Mouse (Mus musculus) c-Kit-negative CD71-positive TER-119-positive erythroid progenitor cells, embryonic 14.5 days (primary cell): ENCODE measurements around the gene Dntt.

Source experiments
- DNase-seq: peaks from one replicate; pipeline ENCODE4 v3.0.0-alpha.2; 2013; ENCODE audit warnings: low read depth, low spot score

The Dntt gene

GRCm38 (mm10) chr19:41053530-41053929 lies 24.5 kb downstream of the Dntt start:
- DNase-seq: no peak

DNA sequence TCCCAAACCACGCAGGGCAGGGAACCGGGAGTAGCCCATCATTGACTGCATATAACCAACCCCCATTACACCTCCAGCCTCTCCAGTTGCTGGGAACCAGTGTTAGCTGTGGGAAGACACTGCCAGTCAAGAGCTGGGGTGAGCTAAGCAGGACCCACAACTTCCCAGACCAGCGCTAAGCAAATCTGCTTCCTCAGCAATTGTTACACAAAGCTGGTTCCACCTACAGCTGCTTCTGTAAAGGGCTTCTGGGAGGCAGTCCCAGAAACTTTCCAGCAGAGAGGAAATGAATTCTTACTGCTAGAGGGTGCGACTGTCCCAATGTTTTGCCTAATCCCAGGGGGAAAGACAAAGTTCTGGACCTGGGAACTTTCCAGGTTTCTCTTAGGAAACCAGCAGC lies 25.6 kb downstream of the Dntt start:
- no peak for DNase-seq

- peak; percentile 76 for DNase-seq
These were observed 42.4 kb downstream of the Dntt start for GRCm38 (mm10) chr19:41071500-41071899.

DNA sequence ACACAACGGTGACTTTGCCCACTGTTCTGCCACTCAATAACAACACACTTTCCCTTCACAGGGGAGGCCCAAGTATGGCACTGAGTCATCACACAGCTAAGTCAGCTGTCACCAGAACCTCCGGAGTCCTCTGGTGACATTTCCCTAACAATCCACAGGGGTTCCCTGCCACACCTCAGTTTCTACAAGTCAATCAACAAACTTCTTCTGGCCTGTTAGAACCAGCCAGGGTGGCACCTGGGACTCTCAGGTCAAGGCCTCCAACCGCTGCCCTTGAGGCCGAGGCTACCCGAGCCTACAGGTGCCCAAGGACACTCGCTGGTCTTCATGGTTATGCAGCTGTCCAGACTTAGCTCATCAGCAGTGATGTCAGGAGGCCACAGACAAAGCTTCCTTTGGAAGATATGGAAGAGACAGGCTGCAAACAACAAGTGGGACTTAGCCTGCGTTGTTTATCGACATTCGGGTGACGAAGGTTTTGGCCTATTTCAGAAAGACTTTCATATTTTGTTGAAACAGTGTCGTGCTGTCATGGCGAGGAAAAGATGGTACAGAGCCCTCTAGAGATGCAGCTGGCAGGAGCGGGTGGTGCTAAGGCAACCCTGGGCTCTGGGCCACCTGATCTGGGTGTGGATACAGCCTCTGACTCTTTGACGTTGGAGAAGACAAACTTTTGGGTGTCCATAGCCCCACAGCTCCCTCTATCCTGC lies 44.8 kb downstream of the Dntt start:
- no peak for DNase-seq

DNA sequence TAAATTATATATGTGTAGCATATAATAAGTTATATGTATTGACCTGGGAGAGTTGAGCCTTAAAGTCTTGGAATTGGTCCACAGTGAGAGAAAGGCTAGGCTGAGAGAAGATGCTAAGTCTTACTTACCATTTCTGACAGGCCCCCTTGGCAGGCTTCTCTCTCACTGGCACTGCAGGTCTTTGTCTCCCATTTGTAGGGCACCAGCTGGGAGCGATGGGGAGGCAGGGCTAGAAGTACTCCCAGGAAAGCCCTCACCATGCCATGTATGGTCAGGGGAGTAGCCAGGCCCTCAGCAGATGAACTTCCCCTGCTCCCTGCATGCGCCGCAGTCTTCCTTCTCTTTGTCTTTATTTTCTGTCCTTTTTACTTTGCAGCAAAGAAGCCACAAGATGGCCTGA lies 47.8 kb downstream of the Dntt start, which contains the start of gene Opalin:
Opalin (minus strand) TSS at position 208 of the 400 bp plus-strand sequence.
- DNase-seq: no peak

DNA sequence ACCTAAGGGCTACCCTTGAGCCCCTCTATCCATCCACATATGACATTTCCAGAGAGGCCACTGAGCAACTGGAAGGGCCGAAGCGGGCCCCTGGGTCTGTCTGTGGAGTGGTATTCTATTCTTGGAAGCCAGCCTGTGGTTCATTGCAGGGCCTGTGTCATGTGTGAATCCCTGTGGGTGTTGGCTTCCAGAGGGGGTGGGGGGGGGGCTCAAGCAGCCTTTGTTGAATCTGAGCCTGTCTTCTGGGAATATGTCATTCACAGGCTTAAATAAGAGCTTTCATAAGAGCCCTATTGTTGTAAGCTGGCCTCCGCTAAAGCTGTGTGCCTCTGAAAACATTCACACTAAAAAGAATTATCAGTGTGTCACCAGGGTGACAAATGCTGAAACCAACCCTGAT lies 52.5 kb downstream of the Dntt start:
- DNase-seq: no peak

DNA sequence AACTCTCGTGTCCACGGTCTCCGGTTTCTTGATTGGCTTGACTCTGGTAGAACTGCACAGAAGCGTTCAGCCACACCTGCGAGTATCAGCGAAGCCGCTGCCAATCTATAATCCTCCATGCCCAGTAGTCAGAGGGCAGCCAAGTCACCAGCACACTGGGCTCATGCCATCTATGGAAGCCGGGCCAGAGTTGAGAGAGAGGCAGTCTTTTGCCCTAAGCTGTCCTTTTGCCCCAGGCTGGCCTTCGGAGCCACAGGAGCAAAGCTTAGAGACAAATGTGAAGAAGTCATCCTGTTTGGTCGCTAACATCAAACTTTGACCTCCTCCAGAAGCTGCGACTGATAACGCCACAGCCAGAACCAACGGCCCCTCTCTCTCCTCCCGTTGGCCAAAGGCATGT lies 54.6 kb downstream of the Dntt start:
- no peak for DNase-seq

DNA sequence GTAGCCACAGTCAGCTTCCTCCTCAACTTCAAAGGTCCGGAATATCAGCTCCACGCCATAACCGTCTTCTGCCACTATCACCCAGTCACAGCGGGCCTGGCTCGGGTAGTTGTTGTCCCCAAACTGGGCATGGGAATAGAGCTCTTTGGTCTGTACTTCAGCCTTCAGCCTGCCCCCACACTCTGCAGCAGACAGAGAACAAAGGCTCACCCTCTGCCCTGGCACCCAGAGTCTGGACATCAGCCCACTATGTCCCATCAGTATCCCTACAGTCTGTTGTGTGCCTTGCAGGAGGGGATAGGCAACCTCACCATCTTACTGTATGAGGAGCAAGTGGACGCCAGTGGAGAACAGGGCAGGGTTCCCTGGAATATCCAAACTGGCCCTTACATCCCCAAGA lies 57.2 kb downstream of the Dntt start:
- no peak for DNase-seq

DNA sequence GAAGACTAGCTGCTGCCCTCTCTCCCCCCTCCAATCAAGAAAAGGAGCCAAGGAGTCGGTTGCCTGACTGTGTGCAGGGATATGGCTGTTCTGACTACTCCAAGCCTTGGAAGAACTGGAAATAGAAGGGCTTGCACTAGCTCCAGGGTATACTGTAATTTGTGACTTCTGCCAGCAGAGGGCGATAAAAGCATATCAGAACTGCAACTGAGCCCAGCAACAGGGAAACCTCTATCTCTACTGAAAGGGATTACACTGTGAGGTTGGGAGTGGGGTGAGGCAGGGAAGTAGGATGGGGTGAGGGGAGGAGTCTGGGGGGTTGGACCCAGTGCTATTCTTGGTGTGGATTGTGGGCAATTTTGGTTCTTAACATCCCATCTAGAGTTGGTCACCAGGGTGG lies 57.6 kb downstream of the Dntt start:
- DNase-seq: peak; percentile 44

DNA sequence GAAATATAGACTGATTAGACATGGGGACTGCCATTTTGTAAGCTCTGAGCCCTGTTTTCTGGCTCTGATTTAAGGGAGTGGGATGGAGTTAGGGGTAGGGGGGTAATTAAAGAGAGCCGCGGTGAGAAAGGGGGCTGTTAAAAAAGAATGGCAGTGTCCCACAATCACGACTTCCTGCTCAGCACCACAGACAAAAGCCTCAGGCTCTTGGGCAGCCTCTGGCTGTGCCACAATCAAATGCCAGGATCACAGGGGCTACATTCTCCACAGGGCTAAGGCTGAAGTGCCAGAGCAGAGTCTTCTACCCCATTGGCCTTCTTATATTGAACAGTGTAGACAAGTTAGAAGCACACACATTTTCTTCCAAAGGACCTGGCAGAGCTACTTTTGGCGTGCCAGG lies 58.8 kb downstream of the Dntt start:
- no peak for DNase-seq

- no peak for DNase-seq
These were observed 59.4 kb downstream of the Dntt start for GRCm38 (mm10) chr19:41088491-41088890.

GRCm38 (mm10) chr19:41089833-41090232 lies 60.8 kb downstream of the Dntt start:
- no peak for DNase-seq

DNA sequence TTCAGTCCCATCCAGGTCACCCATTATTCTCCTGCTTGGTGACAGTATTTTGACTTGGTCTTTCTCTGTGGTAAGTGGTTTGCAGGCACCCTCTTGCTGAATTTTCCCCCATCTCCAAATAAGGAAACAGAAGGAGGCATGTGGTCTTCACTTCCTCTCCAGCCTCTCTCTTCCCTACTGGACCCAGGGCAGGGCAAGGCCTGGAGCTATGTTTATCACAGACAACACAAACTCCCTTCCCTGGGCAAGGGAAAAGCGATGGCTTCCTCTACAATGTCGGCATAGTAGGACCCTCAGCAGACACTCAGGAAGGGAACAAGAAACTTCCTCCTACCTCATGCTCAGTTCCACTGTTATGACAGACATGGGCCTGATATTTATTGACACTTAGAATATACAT lies 62.8 kb downstream of the Dntt start:
- no peak for DNase-seq

DNA sequence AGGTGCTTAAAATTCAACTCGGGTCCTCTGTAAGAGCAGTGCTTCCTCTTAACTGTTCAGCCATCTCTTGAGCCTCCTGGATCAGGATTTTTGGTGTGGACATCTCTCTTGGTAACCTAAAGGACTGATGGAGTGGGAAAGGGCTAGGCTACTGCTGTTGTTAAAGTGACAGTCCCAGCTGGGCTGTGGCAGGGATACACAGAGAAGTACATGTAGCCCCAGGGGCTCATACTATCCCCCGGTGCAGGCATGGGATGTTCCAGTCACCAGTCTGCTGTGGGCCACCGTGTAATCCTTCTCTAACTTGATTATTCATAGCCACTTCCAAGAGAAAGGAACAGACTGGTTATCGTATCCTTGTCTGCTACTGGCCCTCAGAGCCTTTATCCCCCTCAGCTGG lies 68.0 kb downstream of the Dntt start:
- no peak for DNase-seq

GRCm38 (mm10) chr19:41100863-41101262 lies 71.8 kb downstream of the Dntt start:
- DNase-seq: no peak

GRCm38 (mm10) chr19:41101390-41101789 lies 72.3 kb downstream of the Dntt start:
- DNase-seq: no peak

GRCm38 (mm10) chr19:41104922-41105321 lies 75.8 kb downstream of the Dntt start:
- no peak for DNase-seq

GRCm38 (mm10) chr19:41107530-41107929 lies 78.5 kb downstream of the Dntt start:
- DNase-seq: no peak

DNA sequence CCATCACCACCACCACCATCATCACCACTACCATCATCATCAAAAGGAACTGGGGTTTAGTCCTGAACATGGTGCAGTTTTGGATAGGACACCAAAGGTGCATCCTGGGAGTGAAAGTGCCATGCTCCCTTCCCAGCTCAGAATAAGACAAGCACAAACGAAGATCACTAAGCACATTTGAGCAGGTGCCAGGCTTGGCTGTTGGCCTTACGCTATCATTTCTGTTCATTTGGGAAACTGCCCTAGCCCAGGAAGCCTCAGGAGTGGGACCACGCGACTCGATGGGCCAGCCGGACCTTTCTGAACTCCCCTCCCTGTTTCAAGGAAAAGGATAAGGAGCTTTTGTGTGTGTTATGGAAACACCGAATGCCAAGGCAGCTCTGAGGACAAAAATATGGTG lies 79.6 kb downstream of the Dntt start:
- DNase-seq: no peak
